26 mouse cellular contexts compared by ENCODE assay signal in genomic region chr6:24122632-24123031, GRCm38 (mm10). TPM values are rescaled to one million over a fixed set of nuclear protein-coding genes. Genes with fewer than 3 reads are reported as not detected.
DNase-seq lines count a peak whose midpoint lies in the region; ATAC-seq lines count a peak whose summit lies in the region.
"Had no signal": no experiment of that assay in that cellular context is flagged by ENCODE, and none has a peak within 500 bp of the region (broad histone marks: within the 10 kb centered on the region; RNA-seq: fewer than 3 reads in every experiment).

No protein-coding gene starts in this region.

- peak; percentile 14 for DNase-seq in cerebellum, adult 9-10 months
- DNase-seq in cerebellum, postnatal 25 days = no peak
- no peak for DNase-seq in kidney, adult 8-10 months
- DNase-seq in heart, embryonic 10.5 days (ENCODE audit: low spot score) = no peak
- DNase-seq: adrenal gland, adult 2 months; adrenal gland, postnatal 10 days; adrenal gland, postnatal 25 days; B cell, adult 2 months; cerebellum, adult 11 months; cerebellum, adult 18-20 months; cerebellum, adult 8-10 months; cerebellum, postnatal 10 days; cerebellum, postnatal 36 days; embryo, embryonic 11 days had no signal

- H3K4me3 ChIP-seq in kidney, embryonic 15.5 days (replicated peaks) = no peak overlapping the region
- H3K4me3 ChIP-seq in heart, embryonic 10.5 days = no peak overlapping the region
- H3K4me3 ChIP-seq: embryonic facial prominence, embryonic 12.5 days; embryonic facial prominence, embryonic 15.5 days; erythroblast, embryonic 14.5 days; forebrain, embryonic 10.5 days; forebrain, embryonic 12.5 days had no signal

- no peak overlapping the region for H3K4me2 ChIP-seq in kidney, embryonic 15.5 days
- H3K4me2 ChIP-seq: embryonic facial prominence, embryonic 12.5 days; embryonic facial prominence, embryonic 15.5 days; forebrain, embryonic 12.5 days had no signal

- ATAC-seq in kidney, embryonic 15.5 days (replicated peaks; ENCODE audit: low FRiP score) = peak; percentile 64; the same call in 1 of the 2 replicates
- ATAC-seq: CD4-positive, CD25-positive, alpha-beta regulatory T cell, adult 4 months; forebrain, embryonic 14.5 days; forebrain, embryonic 16.5 days had no signal

- H3K9ac ChIP-seq in kidney, embryonic 15.5 days = no peak overlapping the region
- H3K9ac ChIP-seq: embryonic facial prominence, embryonic 12.5 days; embryonic facial prominence, embryonic 15.5 days; forebrain, embryonic 12.5 days had no signal

- no peaks in the 10 kb centered on the region for H3K27me3 ChIP-seq in kidney, embryonic 15.5 days
- H3K27me3 ChIP-seq in heart, embryonic 10.5 days (ENCODE audit: insufficient read depth, poor library complexity, severe bottlenecking) = no peaks in the 10 kb centered on the region
- H3K27me3 ChIP-seq: CH12.LX; embryonic facial prominence, embryonic 12.5 days; embryonic facial prominence, embryonic 15.5 days; forebrain, embryonic 12.5 days had no signal

- H3K4me1 ChIP-seq in kidney, embryonic 15.5 days = no peaks in the 10 kb centered on the region
- no peaks in the 10 kb centered on the region for H3K4me1 ChIP-seq in heart, embryonic 10.5 days
- H3K4me1 ChIP-seq: embryonic facial prominence, embryonic 12.5 days; embryonic facial prominence, embryonic 15.5 days; forebrain, embryonic 10.5 days; forebrain, embryonic 12.5 days had no signal

- no peaks in the 10 kb centered on the region for H3K9me3 ChIP-seq in kidney, embryonic 15.5 days (replicated peaks)
- H3K9me3 ChIP-seq in heart, embryonic 10.5 days = no peaks in the 10 kb centered on the region
- H3K9me3 ChIP-seq: embryonic facial prominence, embryonic 12.5 days; embryonic facial prominence, embryonic 15.5 days; forebrain, embryonic 10.5 days; forebrain, embryonic 12.5 days; G1E had no signal

- no peak overlapping the region for H3K27ac ChIP-seq in kidney, embryonic 15.5 days
- H3K27ac ChIP-seq in heart, embryonic 10.5 days = no peak overlapping the region
- H3K27ac ChIP-seq: embryonic facial prominence, embryonic 12.5 days; embryonic facial prominence, embryonic 15.5 days; forebrain, embryonic 10.5 days; forebrain, embryonic 12.5 days had no signal

- no peaks in the 10 kb centered on the region for H3K36me3 ChIP-seq in kidney, embryonic 15.5 days
- no peaks in the 10 kb centered on the region for H3K36me3 ChIP-seq in heart, embryonic 10.5 days
- H3K36me3 ChIP-seq: embryonic facial prominence, embryonic 12.5 days; embryonic facial prominence, embryonic 15.5 days; forebrain, embryonic 10.5 days; forebrain, embryonic 12.5 days; G1E had no signal

RNA-seq across cellular contexts. Expression of gene Slc13a1, which starts 45.3 kb away (rescaled TPM):
- 3.3 and 4.2 TPM in 2 replicates for polyA plus RNA-seq in kidney, embryonic 15.5 days (2015; fragmentation: Nextera tagmentation; extraction: Ambion mirVana)
- polyA plus RNA-seq in heart, embryonic 10.5 days (2016; fragmentation: Nextera tagmentation; extraction: Ambion mirVana) = not detected in 2 replicates
- polyA plus RNA-seq: adrenal gland, adult 2 months; brain, embryonic 14.5 days; CD4-positive, CD25-positive, alpha-beta regulatory T cell, adult 4 months; erythroblast, embryonic 14.5 days; G1E had no signal
